Mouse (Mus musculus): ENCODE results near the gene Grid1. TPM values are rescaled to one million over a fixed set of nuclear protein-coding genes. Genes with fewer than 3 reads are reported as not detected.

Gene Grid1
- total RNA-seq, 2 experiments from 2014 or later = not detected

DNA sequence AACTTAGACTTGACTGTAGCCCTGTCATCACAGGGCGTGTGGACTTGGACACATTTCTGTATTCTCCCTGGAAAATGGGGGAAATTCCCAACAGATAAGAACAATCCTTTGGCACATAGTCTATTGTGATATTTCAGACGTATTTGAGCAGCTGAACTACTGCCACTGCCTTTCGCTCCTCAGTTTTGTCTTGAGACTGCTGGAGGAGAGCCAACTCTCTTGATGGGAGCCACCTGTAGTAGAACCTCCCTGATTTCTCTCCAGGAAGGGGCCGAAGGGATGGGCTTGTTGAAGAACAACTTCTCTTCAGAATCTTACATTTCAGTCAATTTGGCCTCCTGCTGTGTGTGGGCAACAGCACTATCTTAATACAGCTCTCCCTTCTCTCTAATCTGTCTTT lies 276.2 kb downstream of the Grid1 start:
- DNase-seq = peak; percentile 39 to 61
- intact Hi-C loops (cut with DNase I) = no loop called here

DNA sequence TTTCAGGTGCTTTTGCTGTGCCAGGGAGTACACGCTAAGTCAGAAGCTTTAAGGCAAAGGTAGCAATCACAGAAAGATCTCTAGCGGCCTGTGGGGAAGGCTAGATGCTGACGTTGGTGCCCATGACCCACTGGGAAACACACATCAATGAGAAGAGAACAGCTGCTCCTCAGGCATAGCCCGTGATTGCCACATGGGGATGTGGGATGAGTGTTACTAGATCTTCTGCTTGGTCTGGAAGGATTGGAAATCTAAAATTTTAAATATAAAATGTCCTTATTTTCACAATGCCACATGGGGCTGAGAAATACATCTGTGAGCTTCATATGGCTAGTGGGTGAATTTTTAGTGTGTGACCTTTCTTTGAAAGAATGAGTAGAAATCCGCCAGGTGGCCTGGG lies 277.3 kb downstream of the Grid1 start:
- intact Hi-C loops (cut with DNase I) = no loop called here
- no peak for DNase-seq

DNA sequence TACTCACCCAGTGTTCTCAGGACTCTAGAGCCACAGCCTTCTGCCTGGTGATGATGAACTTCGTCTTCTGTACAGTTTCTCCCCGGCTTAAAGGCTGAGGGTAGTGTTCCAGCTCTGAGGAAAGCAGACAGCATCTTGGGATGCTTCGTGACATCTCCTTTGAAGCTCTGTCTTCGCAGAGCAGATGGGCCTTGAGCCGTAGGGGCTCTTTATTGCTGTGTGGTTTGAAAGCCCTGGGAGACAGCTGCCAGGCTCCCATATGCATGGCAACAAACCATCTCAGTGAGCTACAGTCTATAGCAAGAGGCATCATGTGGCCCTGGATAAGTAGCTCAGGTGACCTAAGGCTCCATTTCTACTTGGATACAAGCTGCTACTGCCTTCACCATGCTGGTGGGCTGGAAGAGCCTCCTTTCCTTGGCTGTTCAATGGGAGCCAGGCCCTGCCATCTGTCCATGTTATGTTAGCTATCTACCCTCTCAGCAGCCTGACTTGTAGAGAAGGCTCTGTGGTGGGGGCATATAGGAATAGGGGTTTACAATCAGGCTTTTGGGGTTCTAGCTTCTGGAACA lies 283.8 kb downstream of the Grid1 start:
- intact Hi-C loops (cut with DNase I) = no loop called here
- DNase-seq = no peak

DNA sequence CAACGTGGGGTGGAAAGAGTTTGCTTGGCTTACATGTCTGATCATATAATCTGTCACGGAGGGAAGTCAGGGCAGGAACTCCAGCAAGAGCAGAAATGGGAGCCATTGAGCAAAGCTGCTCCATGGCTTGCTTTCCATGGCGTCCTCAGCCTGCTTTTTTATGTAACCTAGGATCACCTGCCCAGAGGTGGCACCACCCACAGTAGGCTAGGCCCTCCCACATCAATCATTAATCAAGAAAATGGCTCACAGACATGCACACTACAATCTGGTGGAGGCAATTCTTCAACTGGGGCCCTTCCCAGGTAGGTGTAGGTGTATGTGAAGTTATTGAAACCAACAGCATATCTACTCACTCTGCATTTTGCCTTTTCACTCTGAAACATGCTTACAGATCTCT lies 287.7 kb downstream of the Grid1 start:
- intact Hi-C loops (cut with DNase I) = no loop called here
- DNase-seq = no peak

DNA sequence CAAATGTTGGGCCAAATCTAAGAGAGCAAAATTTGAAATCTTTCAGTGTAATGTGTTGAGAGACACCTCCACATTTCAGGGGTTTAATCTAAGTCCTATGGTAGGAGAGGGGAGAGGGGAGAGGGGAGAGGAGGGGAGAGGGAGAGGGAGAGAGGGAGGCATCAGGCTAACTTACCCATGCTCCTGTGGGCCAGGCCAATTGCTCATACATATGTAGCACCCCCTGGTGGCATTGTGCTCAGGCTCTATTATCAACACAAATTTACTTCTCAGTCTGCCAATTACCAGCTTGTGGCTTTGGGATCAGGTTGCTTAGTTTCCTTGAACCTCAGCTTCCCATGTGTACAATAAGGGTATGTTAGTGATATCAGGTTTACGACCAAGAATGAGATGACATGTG lies 291.0 kb downstream of the Grid1 start:
- intact Hi-C loops (cut with DNase I) = loop anchor here (2.0 kb wide), 1 partner anchor 300 kb away; no protein-coding TSS in a partner anchor
- peak in 1 of 2 experiments; percentile 24 for DNase-seq

DNA sequence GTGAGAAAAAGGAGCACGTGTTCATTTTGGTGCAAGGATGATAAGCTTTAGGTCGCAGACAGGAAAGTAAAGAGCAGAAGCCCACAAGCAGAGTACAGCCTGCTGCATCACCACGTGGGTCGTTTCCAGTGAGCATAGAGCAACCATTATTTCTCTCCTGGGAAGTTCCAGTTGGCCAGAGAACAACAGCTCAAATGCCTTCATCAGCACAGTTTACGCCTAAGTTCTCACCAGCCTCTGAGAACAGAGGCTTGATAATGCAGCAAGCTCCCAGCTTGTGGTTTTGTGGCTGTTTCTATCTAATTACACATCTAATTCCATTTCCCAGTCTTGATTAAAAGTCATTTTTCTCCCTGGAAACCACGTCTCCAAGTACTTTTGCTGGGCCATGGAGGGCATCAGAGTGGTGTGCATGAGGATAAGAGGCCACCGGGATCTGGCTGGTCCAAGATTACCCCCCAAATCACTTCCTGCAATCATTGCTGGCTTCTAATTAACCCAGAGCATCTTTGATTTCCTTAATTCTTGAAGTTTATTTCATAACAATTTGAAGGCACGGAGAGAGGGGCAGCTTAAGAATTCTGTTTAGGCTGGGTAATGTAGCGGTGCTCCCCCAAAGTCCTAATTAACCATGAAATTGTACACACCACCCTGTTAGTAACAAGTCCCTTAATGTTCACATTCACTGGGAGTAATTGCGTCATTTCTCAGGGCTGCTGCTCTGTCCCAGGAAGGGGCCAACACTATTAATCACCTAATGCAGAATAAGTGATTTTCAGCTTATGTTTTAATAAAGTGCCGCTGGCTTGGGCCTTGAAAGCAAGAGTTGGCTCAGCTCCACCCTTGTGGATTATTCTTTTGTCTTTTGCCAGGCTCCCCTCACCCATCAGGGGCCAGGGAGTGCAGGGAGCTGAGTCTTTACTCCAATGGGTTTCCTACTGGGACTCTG lies 292.7 kb downstream of the Grid1 start:
- DNase-seq = no peak
- intact Hi-C loops (cut with DNase I) = no loop called here

DNA sequence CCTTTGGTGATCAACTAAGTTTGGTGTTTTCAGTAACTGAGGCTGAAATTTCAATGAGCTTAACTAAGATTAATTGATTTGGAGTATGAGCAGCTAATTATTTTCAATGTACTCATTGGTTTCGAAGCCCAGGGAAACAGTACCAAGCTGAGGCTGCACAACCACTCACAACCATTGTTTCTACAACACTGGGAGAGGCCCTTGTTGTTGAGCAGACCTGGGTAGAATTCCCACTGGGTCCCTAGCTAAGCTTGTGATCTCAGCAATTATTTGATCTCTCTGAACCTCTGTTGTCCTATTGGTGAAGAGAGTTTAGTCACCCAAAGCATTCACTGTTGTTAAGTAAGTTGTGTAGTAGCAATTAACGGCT lies 293.4 kb downstream of the Grid1 start:
- intact Hi-C loops (cut with DNase I) = no loop called here

DNA sequence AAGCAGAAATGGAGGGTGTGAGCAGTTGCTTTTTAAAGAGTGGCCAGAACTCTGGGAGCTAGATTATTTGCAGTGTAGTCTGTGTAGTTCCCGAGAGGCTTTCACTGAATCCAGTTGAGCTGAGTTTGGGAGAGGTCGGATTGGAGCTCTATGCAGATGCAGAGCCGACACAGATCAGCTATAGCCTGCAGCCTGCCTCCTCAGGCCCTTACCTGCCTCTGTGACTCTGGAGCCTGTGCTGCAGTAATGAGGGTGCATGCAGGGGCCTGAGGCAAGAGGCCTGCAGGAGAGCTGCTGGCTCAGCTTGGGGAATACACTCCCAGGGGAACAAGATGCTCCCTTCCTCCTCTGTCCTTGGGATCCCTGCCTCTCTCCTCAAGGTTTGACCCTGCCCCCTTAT lies 296.0 kb downstream of the Grid1 start:
- intact Hi-C loops (cut with DNase I) = no loop called here

More for the DNA sequence above, 293.4 kb downstream of the Grid1 start:
- DNase-seq = no peak

DNA sequence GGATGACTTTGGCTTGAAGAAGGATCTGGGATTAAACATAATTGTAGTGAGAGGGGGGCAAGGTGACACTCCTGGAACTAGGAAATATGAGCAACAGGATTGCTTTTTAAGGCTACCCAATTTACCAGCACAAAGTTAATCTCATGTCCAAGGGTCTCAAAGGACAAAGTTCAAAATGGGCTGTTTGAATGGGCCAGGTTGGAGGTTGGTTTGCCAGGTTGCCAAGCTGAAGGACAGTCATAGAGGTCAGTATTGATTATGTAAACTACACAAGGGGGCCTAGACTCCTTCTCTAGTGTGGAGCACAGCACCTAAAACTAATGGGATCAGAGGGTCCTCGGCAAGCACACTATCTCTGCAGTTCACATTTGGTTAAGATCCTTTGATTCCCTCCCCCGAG lies 300.2 kb downstream of the Grid1 start:
- no peak for DNase-seq
- intact Hi-C loops (cut with DNase I) = no loop called here

More for the DNA sequence above, 296.0 kb downstream of the Grid1 start:
- DNase-seq = no peak

DNA sequence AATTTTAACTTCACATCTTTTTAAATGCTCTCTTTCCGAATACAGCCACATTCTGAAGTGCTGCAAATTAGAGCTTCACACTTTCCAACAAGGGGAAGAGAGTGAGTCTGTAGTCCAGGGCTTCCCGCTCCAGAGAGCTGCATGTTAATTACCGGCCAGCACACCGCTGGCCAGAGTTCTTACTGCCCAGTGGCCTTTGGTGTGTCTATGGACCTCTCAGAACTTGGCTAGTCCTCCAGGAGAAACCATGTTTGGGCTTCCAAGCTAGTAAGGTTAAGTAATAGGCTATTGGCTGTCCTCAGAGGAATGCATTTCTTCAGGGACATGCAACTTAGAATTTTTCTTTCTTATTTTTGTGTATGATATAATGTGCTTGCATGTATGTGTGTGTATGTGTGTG lies 301.0 kb downstream of the Grid1 start:
- no peak for DNase-seq
- intact Hi-C loops (cut with DNase I) = no loop called here

DNA sequence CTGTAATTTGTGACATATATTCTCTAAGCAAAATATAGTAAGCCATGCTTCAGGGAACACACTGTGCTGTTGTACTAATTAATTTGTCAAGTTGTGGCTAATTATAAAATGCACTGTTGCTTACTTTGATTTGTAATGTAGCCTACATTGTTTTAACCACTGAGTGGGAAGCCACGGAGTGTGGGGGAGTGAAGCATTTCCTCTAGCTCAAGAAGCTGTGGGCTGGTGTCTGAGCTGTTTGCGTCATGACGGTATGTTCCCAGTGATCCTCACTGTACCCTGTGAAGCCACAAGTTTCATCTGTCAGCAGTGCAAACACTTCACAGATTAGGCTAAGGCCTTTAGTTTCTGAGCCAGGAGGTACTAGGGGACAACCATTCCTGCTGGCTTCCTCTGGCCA lies 302.2 kb downstream of the Grid1 start:
- DNase-seq = no peak
- intact Hi-C loops (cut with DNase I) = no loop called here

DNA sequence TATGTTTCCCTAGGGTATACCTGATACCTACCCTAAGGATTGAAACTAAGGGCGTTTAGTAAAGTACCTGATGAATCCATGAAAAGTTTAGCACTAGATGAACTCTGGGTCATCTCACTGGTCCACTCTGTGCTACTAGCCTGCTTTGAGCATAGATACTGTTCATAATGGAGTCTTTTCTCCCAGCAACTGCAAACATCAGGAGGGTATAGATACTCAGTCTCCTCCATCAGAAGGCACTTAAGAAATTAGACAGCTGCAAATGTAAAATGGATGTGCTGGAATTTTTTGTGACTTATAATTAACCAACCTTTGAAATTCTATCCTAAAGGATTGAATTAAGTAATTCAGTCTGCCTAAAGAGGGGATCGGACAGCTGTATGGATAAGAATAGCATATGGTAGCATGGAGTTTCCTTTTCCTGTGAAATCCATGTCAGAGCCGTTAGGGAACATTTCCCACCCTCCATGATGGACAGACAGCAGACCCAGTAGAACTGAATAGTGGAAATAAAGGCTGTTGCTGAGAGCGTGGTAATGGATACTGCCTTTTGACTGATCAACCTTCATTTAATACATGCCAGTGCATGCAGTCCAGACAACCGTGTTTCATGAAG lies 303.5 kb downstream of the Grid1 start:
- no peak for DNase-seq
- intact Hi-C loops (cut with DNase I) = no loop called here

DNA sequence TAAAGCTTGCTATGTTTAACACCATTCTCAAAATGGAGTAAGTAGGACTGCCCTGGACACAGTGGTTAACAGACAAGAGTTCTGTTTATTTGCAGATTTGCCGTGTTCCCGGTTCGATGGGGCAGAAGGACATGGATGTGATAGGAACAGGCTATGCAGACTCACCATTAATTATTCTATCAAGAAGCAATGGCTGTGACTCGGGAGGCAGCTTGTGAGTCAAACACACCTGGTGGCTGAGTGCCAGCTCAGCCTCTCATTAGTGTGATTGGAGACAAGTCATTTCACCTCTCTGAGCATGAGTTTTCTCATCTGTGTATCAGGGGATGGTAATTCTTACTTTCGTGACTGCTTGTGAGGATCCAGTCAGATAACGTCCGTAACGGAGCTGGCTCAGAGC lies 307.7 kb downstream of the Grid1 start:
- intact Hi-C loops (cut with DNase I) = no loop called here
- no peak for DNase-seq

DNA sequence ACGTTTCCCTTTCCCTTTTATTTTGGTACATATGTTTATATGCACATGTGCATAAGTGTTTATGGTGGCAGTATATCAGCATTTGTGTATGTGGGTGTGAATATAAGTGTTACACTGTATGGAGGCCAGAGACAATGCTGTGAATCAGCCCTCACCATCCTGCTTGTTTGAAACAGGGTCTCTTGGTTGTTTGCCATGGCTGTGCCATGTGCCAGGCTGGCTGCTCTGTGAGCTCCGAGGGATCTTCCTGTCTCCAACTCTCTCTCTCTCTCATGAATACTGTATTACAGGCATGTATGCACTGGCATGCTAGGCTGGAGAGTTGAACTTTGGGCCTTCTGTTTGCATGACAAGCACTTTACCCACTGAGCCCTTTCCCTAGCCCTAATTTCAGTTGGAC lies 315.1 kb downstream of the Grid1 start:
- DNase-seq = no peak
- intact Hi-C loops (cut with DNase I) = no loop called here

DNA sequence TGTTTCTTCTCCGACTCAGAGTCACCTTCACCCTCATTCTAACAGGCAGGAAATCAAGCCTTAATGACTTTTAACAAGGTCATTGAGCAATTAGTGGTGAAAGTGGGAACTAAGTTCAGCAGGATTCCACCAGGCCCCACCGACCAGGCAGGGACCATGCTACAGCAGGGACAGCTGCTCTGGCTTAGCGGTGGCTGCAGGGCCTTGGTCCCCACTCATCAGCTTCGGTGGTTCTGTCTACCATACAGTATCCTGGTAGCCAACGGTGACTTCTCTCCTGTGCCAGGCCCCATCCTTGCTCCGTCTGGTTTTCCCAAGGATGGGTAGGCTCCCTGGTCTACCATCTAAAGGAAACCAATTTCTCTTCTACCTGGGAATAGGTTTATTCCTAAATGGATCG lies 318.2 kb downstream of the Grid1 start:
- DNase-seq = no peak
- intact Hi-C loops (cut with DNase I) = no loop called here

DNA sequence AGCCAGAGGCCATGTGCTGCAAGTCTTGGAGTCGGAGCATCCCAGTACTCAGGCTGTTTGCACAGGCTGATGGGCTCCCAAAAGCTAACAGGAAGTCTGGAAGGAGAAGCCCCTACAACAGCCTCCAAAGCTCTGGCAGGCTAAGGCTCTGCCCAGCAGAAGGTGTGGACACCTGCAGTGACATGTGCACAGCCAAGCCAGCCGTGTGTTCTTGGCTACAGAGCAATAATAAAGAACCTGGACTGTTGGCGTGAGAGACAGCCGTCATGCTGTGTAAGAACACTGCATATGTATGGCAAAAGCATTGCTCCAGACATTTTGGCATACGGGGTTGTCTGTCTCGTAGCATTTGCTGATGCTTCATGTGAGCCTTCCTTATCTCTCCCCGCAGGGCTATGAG lies 319.9 kb downstream of the Grid1 start:
- no peak for DNase-seq
- intact Hi-C loops (cut with DNase I) = no loop called here

DNA sequence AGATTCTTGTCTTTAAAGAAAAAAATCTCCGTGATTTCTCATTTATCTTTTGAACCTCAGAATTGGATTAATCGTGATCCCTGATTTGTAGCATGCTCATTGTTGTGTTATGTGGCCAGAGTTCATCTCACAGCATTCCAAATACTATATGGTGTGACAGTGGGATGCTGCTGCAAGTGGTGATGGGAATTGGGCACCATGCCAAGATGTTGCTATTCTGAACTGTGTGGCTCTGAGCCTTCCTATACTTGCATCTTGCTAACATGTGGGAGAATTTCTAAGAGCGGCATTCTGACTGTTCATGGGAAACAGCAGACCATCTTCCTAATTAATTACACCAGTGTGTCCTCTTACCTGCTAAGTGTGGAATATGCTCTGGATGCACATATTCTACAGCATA lies 332.5 kb downstream of the Grid1 start:
- DNase-seq = no peak
- intact Hi-C loops (cut with DNase I) = no loop called here

DNA sequence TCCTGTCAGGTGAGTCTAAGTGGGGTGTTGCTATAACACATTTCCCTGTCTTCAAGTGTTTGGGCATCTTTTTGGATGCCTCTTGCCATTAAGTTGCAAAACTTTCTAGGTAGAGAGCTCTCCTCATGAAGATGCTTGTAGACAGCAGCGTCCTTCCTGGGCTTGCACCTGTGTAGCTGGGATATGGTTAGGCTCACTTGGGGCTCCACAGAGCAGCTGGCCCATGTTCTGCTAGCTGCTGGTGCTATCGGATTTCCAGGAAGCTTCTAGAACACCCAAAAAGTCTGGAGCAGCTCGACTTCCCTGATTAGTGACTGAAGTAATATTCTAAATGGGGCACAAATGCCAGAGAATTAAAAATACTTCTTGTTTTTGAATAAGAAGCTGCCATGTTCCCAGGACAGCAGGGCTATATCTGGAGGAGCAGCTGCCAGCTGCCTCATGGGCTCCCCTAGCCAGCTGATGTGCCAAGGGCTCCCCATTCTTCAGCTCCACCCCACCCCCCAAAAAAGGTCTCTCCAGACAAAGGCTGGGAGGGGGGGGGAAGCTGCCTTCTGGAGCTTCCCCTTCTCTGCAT lies 333.9 kb downstream of the Grid1 start:
- intact Hi-C loops (cut with DNase I) = no loop called here
- no peak for DNase-seq

DNA sequence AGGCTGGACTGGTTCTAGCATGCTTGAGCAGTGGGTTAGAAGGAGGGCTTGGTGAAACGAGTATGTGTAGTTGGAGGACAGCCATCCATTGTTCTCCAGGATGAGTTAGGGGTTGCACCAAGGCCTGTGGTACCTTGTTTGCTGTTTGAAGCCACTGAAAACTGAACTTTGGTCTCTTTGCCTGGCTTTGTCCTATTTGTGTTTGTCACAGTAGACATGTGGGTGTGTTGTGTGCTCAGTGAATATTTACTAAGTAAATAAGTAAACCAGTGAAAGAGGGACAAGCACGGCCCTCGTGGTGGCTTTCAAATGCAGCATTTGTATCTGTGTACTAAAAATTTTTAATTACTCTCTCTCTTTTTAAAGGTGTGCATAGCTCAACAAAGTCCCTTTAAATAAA lies 334.5 kb downstream of the Grid1 start:
- intact Hi-C loops (cut with DNase I) = no loop called here

DNA sequence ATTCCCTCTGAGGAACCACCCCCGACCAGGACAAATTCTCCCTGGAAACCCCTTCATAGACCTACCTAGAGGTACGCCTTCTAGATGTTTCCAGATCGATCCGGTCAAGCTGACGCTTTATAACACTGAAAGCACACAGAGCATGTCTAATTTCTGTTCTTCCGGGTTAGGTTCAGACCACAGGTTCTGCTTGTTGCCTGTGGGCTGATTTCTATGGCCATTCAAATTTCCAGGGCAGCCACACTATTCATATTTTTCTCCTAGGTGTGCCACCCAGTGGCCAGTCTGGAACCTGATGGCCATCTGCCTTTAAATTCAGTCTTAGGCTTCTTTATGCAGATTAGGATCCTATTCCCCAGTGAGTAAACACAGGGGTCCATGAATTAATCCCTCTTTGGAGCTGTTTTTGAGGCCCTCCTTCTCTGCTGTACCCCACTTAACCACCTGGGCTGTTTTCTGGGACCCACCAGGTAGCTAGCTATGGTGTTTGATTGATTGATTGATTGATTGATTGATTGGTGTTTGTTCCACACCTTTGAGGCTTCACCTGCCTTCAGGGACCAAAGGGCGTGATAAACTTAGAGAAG lies 337.3 kb downstream of the Grid1 start:
- no peak for DNase-seq
- intact Hi-C loops (cut with DNase I) = loop anchor here (5.0 kb wide), 1 partner anchor 345 kb away; no protein-coding TSS in a partner anchor

More for the DNA sequence above, 334.5 kb downstream of the Grid1 start:
- no peak for DNase-seq

DNA sequence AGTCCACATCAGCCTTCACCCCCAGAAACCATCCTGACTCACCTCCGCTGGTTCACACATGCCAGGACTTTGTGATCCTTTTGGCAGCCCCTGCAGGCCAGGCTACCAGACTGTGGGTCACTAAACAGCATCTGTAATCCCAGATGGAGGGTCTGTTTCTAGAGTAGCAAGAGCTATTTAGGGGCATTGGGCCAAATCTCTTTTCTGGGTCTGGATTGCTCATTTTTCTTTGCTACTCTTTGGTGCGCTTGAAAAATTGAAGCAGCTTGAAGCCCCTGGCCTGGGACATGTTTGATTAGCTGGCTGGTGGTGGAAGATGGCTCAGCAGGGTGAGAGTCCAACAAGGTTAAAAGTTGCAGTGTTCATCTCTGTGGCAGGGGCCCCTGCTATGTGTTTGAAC lies 339.4 kb downstream of the Grid1 start:
- intact Hi-C loops (cut with DNase I) = loop anchor here (5.0 kb wide), 1 partner anchor 347 kb away; no protein-coding TSS in a partner anchor

More for the DNA sequence above, 339.4 kb downstream of the Grid1 start:
- no peak for DNase-seq

Measured in heart, postnatal 14 days (tissue).